Mouse (Mus musculus) liver, embryonic 14 days (tissue): ENCODE measurements around the gene Lekr1. TPM values are rescaled to one million over a fixed set of nuclear protein-coding genes. Genes with fewer than 3 reads are reported as not detected.

Experiments
- polyA plus RNA-seq: library from polyadenylated mRNA; depleted of rRNA; stranded (reverse); fragments of >200 nt; gene quantifications from 2 replicates; pipeline ENCODE4 v1.2.3, GENCODE M21; 2012; rRNA removed

Lekr1 gene
- 0.43 and 0.46 TPM in 2 replicates for polyA plus RNA-seq

GRCm38 (mm10) chr3:65665977-65666766, at the start of gene Lekr1:
Gene Lekr1 (plus strand): TSS chr3:65666228.

Other genes with a start within 250 kb of the Lekr1 start
- gene Tiparp, start 137.8 kb upstream of the Lekr1 start, polyA plus RNA-seq: 1.6 and 1.8 TPM in 2 replicates